Mouse (Mus musculus): ENCODE results near the gene Maneal. TPM values are rescaled to one million over a fixed set of nuclear protein-coding genes. Genes with fewer than 3 reads are reported as not detected.

Maneal gene
- 0.27 and 0.33 TPM in 2 replicates for polyA plus RNA-seq (2012; rRNA removed)

- no peaks in the 10 kb centered on the region; the same call in 1 of the 2 replicates for H3K27me3 ChIP-seq (replicated peaks; ENCODE audit: control insufficient read depth, insufficient read depth, low read length)
- H3K27ac ChIP-seq (ENCODE audit: insufficient read depth, low read depth, low read length): no peak within 1 kb of the TSS
- 4% methylated on average over 76 of the region's 77 CpGs for WGBS
- H3K4me1 ChIP-seq (ENCODE audit: control insufficient read depth, insufficient read depth, low read length): no peaks in the 10 kb centered on the region
- DNase-seq: no peak
- no peak for TF ChIP-seq POLR2A (IDR thresholded peaks at IDR 0.05; ENCODE audit: low read depth, low read length)
- peak within 1 kb of the TSS; percentile 29; the same call in 1 of the 2 replicates for H3K4me3 ChIP-seq (ENCODE audit: insufficient read depth, low read depth, low read length)
- H3K36me3 ChIP-seq (ENCODE audit: control insufficient read depth, insufficient read depth, low read length): no peaks in the 10 kb centered on the region; the same call in 1 of the 2 replicates
These were observed at the start of gene Maneal for GRCm38 (mm10) chr4:124861283-124862188. TSS of gene Maneal (minus strand) at chr4:124862171.

- H3K36me3 ChIP-seq (ENCODE audit: control insufficient read depth, insufficient read depth, low read length): no peaks in the 10 kb centered on the region
- H3K4me1 ChIP-seq (ENCODE audit: control insufficient read depth, insufficient read depth, low read length): no peaks in the 10 kb centered on the region
- no peak overlapping the region for H3K4me3 ChIP-seq (ENCODE audit: insufficient read depth, low read depth, low read length)
- 11% methylated on average over 21 of the region's 21 CpGs for WGBS
- TF ChIP-seq POLR2A (IDR thresholded peaks at IDR 0.05; ENCODE audit: low read depth, low read length) (no peak), CTCF (conservative IDR thresholded peaks at IDR 0.05; ENCODE audit: insufficient read depth, insufficient read length, low read depth, low read length) (no peak)
- H3K27ac ChIP-seq (ENCODE audit: insufficient read depth, low read depth, low read length): no peak overlapping the region
- no peaks in the 10 kb centered on the region; the same call in 1 of the 2 replicates for H3K27me3 ChIP-seq (replicated peaks; ENCODE audit: control insufficient read depth, insufficient read depth, low read length)
- DNase-seq: no peak
These were observed 44.2 kb upstream of the Maneal start for GRCm38 (mm10) chr4:124905971-124906822.

GRCm38 (mm10) chr4:124905417-124905816 lies 43.4 kb upstream of the Maneal start:
- DNase-seq: no peak
- TF ChIP-seq CTCF (conservative IDR thresholded peaks at IDR 0.05; ENCODE audit: insufficient read depth, insufficient read length, low read depth, low read length): no peak
- TF ChIP-seq POLR2A (IDR thresholded peaks at IDR 0.05; ENCODE audit: low read depth, low read length): no peak
- no peaks in the 10 kb centered on the region for H3K4me1 ChIP-seq (ENCODE audit: control insufficient read depth, insufficient read depth, low read length)
- H3K27me3 ChIP-seq (replicated peaks; ENCODE audit: control insufficient read depth, insufficient read depth, low read length): no peaks in the 10 kb centered on the region; the same call in 1 of the 2 replicates
- no peaks in the 10 kb centered on the region for H3K36me3 ChIP-seq (ENCODE audit: control insufficient read depth, insufficient read depth, low read length)
- H3K27ac ChIP-seq (ENCODE audit: insufficient read depth, low read depth, low read length): no peak overlapping the region
- H3K4me3 ChIP-seq (ENCODE audit: insufficient read depth, low read depth, low read length): no peak overlapping the region
- 65% methylated on average over 4 of the region's 4 CpGs for WGBS

- H3K27me3 ChIP-seq (replicated peaks; ENCODE audit: control insufficient read depth, insufficient read depth, low read length): no peaks in the 10 kb centered on the region
These were observed 37.9 kb upstream of the Maneal start for GRCm38 (mm10) chr4:124899906-124900305.

GRCm38 (mm10) chr4:124898428-124898827 lies 36.5 kb upstream of the Maneal start:
- H3K27ac ChIP-seq (ENCODE audit: insufficient read depth, low read depth, low read length): no peak overlapping the region
- H3K4me1 ChIP-seq (ENCODE audit: control insufficient read depth, insufficient read depth, low read length): no peaks in the 10 kb centered on the region
- no peaks in the 10 kb centered on the region; the same call in 1 of the 2 replicates for H3K27me3 ChIP-seq (replicated peaks; ENCODE audit: control insufficient read depth, insufficient read depth, low read length)
- no peaks in the 10 kb centered on the region for H3K36me3 ChIP-seq (ENCODE audit: control insufficient read depth, insufficient read depth, low read length)
- DNase-seq: no peak
- no peak overlapping the region for H3K4me3 ChIP-seq (ENCODE audit: insufficient read depth, low read depth, low read length)
- TF ChIP-seq POLR2A (IDR thresholded peaks at IDR 0.05; ENCODE audit: low read depth, low read length) (no peak), CTCF (conservative IDR thresholded peaks at IDR 0.05; ENCODE audit: insufficient read depth, insufficient read length, low read depth, low read length) (no peak)
- WGBS: 59% methylated on average over 10 of the region's 10 CpGs

More at GRCm38 (mm10) chr4:124899906-124900305, 37.9 kb upstream of the Maneal start:
- no peak overlapping the region for H3K27ac ChIP-seq (ENCODE audit: insufficient read depth, low read depth, low read length)
- H3K36me3 ChIP-seq (ENCODE audit: control insufficient read depth, insufficient read depth, low read length): no peaks in the 10 kb centered on the region
- no peak for DNase-seq
- TF ChIP-seq CTCF (conservative IDR thresholded peaks at IDR 0.05; ENCODE audit: insufficient read depth, insufficient read length, low read depth, low read length): no peak
- no peak for TF ChIP-seq POLR2A (IDR thresholded peaks at IDR 0.05; ENCODE audit: low read depth, low read length)
- no peak overlapping the region for H3K4me3 ChIP-seq (ENCODE audit: insufficient read depth, low read depth, low read length)
- 63% methylated on average over 5 of the region's 5 CpGs for WGBS
- no peaks in the 10 kb centered on the region for H3K4me1 ChIP-seq (ENCODE audit: control insufficient read depth, insufficient read depth, low read length)

GRCm38 (mm10) chr4:124894508-124895428 lies 32.8 kb upstream of the Maneal start:
- no peak overlapping the region; the same call in 1 of the 2 replicates for H3K4me3 ChIP-seq (ENCODE audit: insufficient read depth, low read depth, low read length)
- H3K36me3 ChIP-seq (ENCODE audit: control insufficient read depth, insufficient read depth, low read length): no peaks in the 10 kb centered on the region
- no peak overlapping the region for H3K27ac ChIP-seq (ENCODE audit: insufficient read depth, low read depth, low read length)
- TF ChIP-seq CTCF (conservative IDR thresholded peaks at IDR 0.05; ENCODE audit: insufficient read depth, insufficient read length, low read depth, low read length): no peak
- no peak for TF ChIP-seq POLR2A (IDR thresholded peaks at IDR 0.05; ENCODE audit: low read depth, low read length)
- no peaks in the 10 kb centered on the region; the same call in 1 of the 2 replicates for H3K27me3 ChIP-seq (replicated peaks; ENCODE audit: control insufficient read depth, insufficient read depth, low read length)
- H3K4me1 ChIP-seq (ENCODE audit: control insufficient read depth, insufficient read depth, low read length): no peaks in the 10 kb centered on the region
- WGBS: 2% methylated on average over 83 of the region's 83 CpGs
- no peak for DNase-seq
